ENCODE assay signal across 12 mouse cellular contexts in the genomic region with DNA sequence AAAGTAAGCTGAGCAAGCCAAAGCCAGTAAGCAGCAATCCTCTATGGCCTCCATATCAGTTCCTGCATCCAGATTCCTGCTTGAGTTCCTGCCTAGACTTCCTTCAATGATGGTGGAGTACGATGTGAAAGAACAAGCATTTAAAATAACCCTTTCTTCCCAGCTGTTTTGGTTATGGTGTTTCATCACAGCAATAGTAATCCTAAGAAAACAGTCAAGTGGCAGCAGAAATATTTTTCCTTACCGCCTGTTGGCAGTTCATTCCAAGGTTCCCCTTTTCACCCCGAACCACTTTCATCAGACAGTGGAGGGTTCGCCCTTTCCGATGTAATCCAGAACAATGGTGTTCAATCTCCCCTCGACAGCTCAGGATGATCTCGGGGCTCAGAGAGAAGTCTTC.
"Had no signal": no experiment of that assay in that cellular context is flagged by ENCODE, and none has a peak within 500 bp of the region (broad histone marks: within the 10 kb centered on the region; RNA-seq: fewer than 3 reads in every experiment).

No protein-coding gene starts in this region.

- DNase-seq: left cerebral cortex, postnatal 4 days; liver; liver, embryonic 13.5 days; liver, postnatal 0 days; lung, adult 18-20 months; lung, adult 2 months; lung, embryonic 14.5 days; lung, postnatal 10 days; lung, postnatal 14 days; lung, postnatal 36 days; lung, postnatal 4 days; midbrain, embryonic 14.5 days had no signal
